Mouse (Mus musculus): ENCODE data around the gene Cox6a1. TPM values are rescaled to one million over a fixed set of nuclear protein-coding genes. Genes with fewer than 3 reads are reported as not detected.
A peak's percentile ranks its signal among the peaks of the same experiment; 100 is the strongest.
"Not testable (repeated sequence)": the region's sequence is repeated elsewhere in the genome, so short reads cannot be mapped to it uniquely, and the experiment has no call there.

Cox6a1 gene
- total RNA-seq, 2 experiments from 2014 or later: 742 to 760 TPM

GRCm38 (mm10) chr5:115349225-115349555, 409 bp upstream of the Cox6a1 start:
- DNase-seq (ENCODE audit: low spot score in 2 of 2): no peak

- peak in 1 of 2 experiments; percentile 83 for DNase-seq (ENCODE audit: low spot score in 2 of 2)
These were observed 1.2 kb downstream of the Cox6a1 start for GRCm38 (mm10) chr5:115347564-115347963.

- no peak for DNase-seq (ENCODE audit: low spot score in 2 of 2)
These were observed 7.2 kb downstream of the Cox6a1 start for GRCm38 (mm10) chr5:115341314-115342165.

- peak; percentile 85 to 92 for DNase-seq (ENCODE audit: low spot score in 2 of 2)
These were observed 8.0 kb downstream of the Cox6a1 start, which contains the start of the genes Gatc and Triap1 for GRCm38 (mm10) chr5:115340577-115341313. Gene Gatc (minus strand): TSS chr5:115341178. Gene Triap1 (plus strand): TSS chr5:115341225.

DNA sequence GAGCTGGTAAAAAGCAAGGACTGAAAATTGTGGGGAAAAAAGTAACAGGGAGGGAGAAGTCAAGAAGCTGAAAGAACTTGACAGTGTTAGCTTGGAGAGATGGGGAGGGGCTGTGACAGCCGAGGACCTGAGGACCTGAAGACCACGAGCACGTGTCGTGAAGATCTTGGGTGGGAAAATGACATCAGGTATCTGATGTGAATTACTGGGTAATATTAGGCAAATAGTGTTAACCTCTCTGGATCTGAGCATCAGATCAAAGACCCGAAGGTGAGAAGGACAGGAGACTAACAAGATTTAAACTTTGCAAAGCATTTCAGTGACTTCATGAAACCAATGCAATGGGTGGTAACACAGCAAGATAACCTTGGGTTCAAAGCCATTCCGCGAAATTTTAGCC, 8.8 kb downstream of the Cox6a1 start:
- no peak for DNase-seq (ENCODE audit: low spot score in 2 of 2)

GRCm38 (mm10) chr5:115333626-115334025, 15.2 kb downstream of the Cox6a1 start:
- no peak for DNase-seq (ENCODE audit: low spot score in 2 of 2)

- peak in 1 of 2 experiments; percentile 71 for DNase-seq (ENCODE audit: low spot score in 2 of 2)
These were observed 17.8 kb downstream of the Cox6a1 start for GRCm38 (mm10) chr5:115330955-115331354.

DNA sequence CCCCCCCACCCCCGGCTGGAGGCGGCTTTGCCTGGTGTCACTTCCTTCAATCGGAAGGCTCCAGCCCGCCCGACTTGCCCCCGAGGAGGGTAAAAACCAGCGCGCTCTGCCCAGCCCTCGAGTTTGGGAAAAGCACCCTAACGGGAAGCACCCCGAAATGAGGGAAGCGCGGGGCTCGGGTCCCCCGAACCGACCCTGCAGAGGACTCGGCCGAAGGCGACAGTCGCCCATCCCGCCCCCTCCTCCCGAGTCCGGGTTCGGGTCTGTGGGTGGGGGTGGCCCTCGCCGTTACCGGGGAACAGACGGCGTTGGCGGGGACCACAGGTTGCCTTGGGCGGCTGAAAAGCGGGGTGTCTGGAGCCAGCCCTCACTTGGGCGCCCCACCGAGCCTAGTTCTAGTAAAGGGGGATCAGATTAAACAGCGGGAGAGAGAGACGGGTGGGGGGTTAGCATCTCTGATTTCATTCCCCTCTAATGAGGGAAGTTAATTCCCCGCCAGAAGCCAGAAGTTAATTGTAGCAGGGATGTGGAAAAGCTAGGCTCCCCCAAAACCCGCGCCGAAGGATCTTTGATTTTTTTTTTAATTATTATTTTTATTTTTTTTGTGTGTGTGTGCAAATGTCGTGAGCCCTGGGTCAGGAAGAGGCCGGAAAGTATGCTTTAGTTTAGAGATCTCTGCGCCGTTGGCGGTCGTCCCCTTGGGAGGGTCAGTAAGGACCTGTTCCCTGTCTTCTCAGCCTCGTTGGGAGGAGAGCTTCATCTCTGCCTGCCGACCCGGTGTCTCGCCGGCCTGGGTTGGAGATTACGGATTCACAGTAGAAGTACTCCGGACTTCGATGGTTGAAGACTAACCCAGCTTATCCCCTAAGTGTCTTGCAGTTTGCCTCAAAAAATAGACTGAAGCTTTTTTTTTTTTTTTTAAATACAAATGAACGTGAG, 20.9 kb downstream of the Cox6a1 start:
- DNase-seq (ENCODE audit: low spot score in 2 of 2): peak; percentile 43 to 48

GRCm38 (mm10) chr5:115326875-115327609, 21.7 kb downstream of the Cox6a1 start, which contains the start of gene Srsf9:
Gene Srsf9 (plus strand): TSS chr5:115327177.
- DNase-seq (ENCODE audit: low spot score in 2 of 2): peak; percentile 91 to 96

GRCm38 (mm10) chr5:115326256-115326831, 22.4 kb downstream of the Cox6a1 start:
- DNase-seq (ENCODE audit: low spot score in 2 of 2): no peak

GRCm38 (mm10) chr5:115319004-115319940, 29.5 kb downstream of the Cox6a1 start:
- DNase-seq (ENCODE audit: low spot score in 2 of 2): peak; percentile 79 to 84

GRCm38 (mm10) chr5:115317645-115318328, 31.0 kb downstream of the Cox6a1 start:
- DNase-seq (ENCODE audit: low spot score in 2 of 2): no peak

DNA sequence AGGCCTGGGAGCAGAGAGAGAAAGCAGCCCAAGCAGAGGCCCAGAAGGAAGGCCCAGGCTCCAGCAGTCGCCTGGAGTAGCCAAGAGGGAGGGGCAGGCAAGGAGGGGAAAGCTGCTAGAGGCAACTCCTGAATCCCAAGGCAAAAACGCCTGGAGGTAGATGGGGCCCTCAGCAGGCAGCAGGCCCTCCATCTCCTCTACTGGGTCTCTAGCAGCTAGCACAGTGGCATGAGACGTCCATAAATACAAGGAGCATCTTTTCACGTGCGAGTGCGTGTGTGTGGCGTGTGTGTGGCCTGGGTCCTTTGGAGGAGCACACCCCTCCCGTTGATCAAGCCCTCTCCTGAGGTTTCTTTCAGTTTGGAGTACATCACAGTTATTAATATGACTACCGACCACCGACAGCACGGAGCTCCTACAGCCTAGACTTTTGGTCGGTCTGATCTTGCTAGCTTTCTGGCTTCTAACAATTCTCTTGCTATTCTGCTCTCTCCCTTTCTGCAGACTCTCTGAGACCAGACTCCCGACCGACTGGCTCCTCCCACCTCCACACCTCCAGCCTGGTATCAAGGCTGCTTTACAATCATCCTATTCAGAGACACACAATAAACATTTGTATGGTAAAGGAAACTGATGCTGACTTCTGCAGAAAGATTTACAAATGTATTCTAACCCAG, 31.7 kb downstream of the Cox6a1 start:
- DNase-seq (ENCODE audit: low spot score in 2 of 2): no peak

GRCm38 (mm10) chr5:115313668-115313943, 35.2 kb downstream of the Cox6a1 start:
- DNase-seq (ENCODE audit: low spot score in 2 of 2): no peak

- no peak for DNase-seq (ENCODE audit: low spot score in 2 of 2)
These were observed 35.7 kb downstream of the Cox6a1 start for GRCm38 (mm10) chr5:115312816-115313667.

GRCm38 (mm10) chr5:115312354-115312753, 36.4 kb downstream of the Cox6a1 start:
- DNase-seq (ENCODE audit: low spot score in 2 of 2): no peak

GRCm38 (mm10) chr5:115302190-115302589, 46.6 kb downstream of the Cox6a1 start:
- DNase-seq (ENCODE audit: low spot score in 2 of 2): not testable (repeated sequence)

Measured in layer of hippocampus, adult 18-20 months (tissue).